Comparison of ENCODE assay signal across 9 mouse cellular contexts in genomic region chr4:106936741-106937140, GRCm38 (mm10). TPM values are rescaled to one million over a fixed set of nuclear protein-coding genes. Genes with fewer than 3 reads are reported as not detected.
DNase-seq lines count a peak whose midpoint lies in the region; ATAC-seq and TF ChIP-seq lines count a peak whose summit lies in the region.
"Had no signal": no experiment of that assay in that cellular context is flagged by ENCODE, and none has a peak within 500 bp of the region (broad histone marks: within the 10 kb centered on the region; RNA-seq: fewer than 3 reads in every experiment).

No protein-coding gene starts in this region.

- H3K9me3 ChIP-seq in kidney, embryonic 14.5 days (ENCODE audit: control insufficient read depth, low read length) = no peaks in the 10 kb centered on the region
- H3K9me3 ChIP-seq in embryonic facial prominence, embryonic 12.5 days = no peaks in the 10 kb centered on the region
- no peaks in the 10 kb centered on the region for H3K9me3 ChIP-seq in intestine, embryonic 16.5 days (ENCODE audit: control insufficient read depth, low read length)

- intact Hi-C loops in gastrocnemius, postnatal 36 days (cut with DNase I) = no loop called here

- DNase-seq in kidney, adult 2 months = no peak
- DNase-seq in neural tube, embryonic 10.5 days (ENCODE audit: extremely low spot score, low spot score) = peak; percentile 64
- DNase-seq in gastrocnemius, postnatal 36 days = no peak
- no peak for DNase-seq in urinary bladder, postnatal 36 days (ENCODE audit: low spot score in 2 of 2)
- DNase-seq in left cerebral cortex, adult 11 months (ENCODE audit: low spot score) = no peak

- peaks cover 42% of the 10 kb centered on the region for H3K36me3 ChIP-seq in kidney, embryonic 14.5 days (ENCODE audit: control insufficient read depth, insufficient read depth, low read length)
- no peaks in the 10 kb centered on the region for H3K36me3 ChIP-seq in kidney, adult 2 months (ENCODE audit: control insufficient read depth, insufficient read depth, low read length)
- H3K36me3 ChIP-seq in embryonic facial prominence, embryonic 12.5 days = peaks cover 55% of the 10 kb centered on the region
- H3K36me3 ChIP-seq in intestine, embryonic 16.5 days (ENCODE audit: control insufficient read depth, insufficient read depth, low read length) = no peaks in the 10 kb centered on the region

- no peak for TF ChIP-seq CTCF in kidney, adult 2 months (conservative IDR thresholded peaks at IDR 0.05; ENCODE audit: insufficient read depth, insufficient read length, low read depth, low read length)

- TF ChIP-seq POLR2A in kidney, adult 2 months (IDR thresholded peaks at IDR 0.05; ENCODE audit: low read depth, low read length) = no peak

- ATAC-seq in kidney, embryonic 14.5 days (ENCODE audit: low FRiP score, low TSS enrichment) = no peak
- no peak for ATAC-seq in embryonic facial prominence, embryonic 12.5 days (ENCODE audit: insufficient number of reproducible peaks, insufficient read depth, low FRiP score, low TSS enrichment)
- no peak for ATAC-seq in intestine, embryonic 16.5 days

- no peaks in the 10 kb centered on the region for H3K27me3 ChIP-seq in kidney, embryonic 14.5 days (ENCODE audit: control insufficient read depth, insufficient read depth, low read length)
- no peaks in the 10 kb centered on the region for H3K27me3 ChIP-seq in kidney, adult 2 months (replicated peaks; ENCODE audit: control insufficient read depth, insufficient read depth, low read length)
- H3K27me3 ChIP-seq in embryonic facial prominence, embryonic 12.5 days = no peaks in the 10 kb centered on the region
- no peaks in the 10 kb centered on the region for H3K27me3 ChIP-seq in intestine, embryonic 16.5 days (replicated peaks; ENCODE audit: control insufficient read depth, insufficient read depth, low read length)

- no peak overlapping the region for H3K4me2 ChIP-seq in kidney, embryonic 14.5 days (replicated peaks; ENCODE audit: low read depth, low read length)
- H3K4me2 ChIP-seq in embryonic facial prominence, embryonic 12.5 days (replicated peaks) = no peak overlapping the region
- H3K4me2 ChIP-seq in intestine, embryonic 16.5 days (ENCODE audit: low read depth, low read length) = no peak overlapping the region

- WGBS in kidney, embryonic 14.5 days = 29% methylated on average over 8 of the region's 8 CpGs
- 47% methylated on average over 8 of the region's 8 CpGs for WGBS in kidney, adult 2 months
- 24% methylated on average over 8 of the region's 8 CpGs for whole genome bisulfite sequencing in embryonic facial prominence, embryonic 12.5 days
- WGBS in intestine, embryonic 16.5 days = 41% methylated on average over 8 of the region's 8 CpGs

- no peak overlapping the region for H3K4me3 ChIP-seq in kidney, embryonic 14.5 days (ENCODE audit: low read length)
- H3K4me3 ChIP-seq in kidney, adult 2 months (ENCODE audit: insufficient read depth, low read depth, low read length) = no peak overlapping the region
- no peak overlapping the region for H3K4me3 ChIP-seq in embryonic facial prominence, embryonic 12.5 days
- H3K4me3 ChIP-seq in intestine, embryonic 16.5 days (ENCODE audit: low read length) = no peak overlapping the region
- H3K4me3 ChIP-seq: erythroblast, embryonic 14.5 days had no signal

- H3K27ac ChIP-seq in kidney, embryonic 14.5 days (ENCODE audit: low read depth, low read length) = peak overlapping the region; percentile 32
- H3K27ac ChIP-seq in kidney, adult 2 months (ENCODE audit: insufficient read depth, low read depth, low read length) = no peak overlapping the region
- peak overlapping the region; percentile 75 for H3K27ac ChIP-seq in embryonic facial prominence, embryonic 12.5 days
- H3K27ac ChIP-seq in intestine, embryonic 16.5 days (ENCODE audit: low read length) = peak overlapping the region; percentile 24; the same call in 1 of the 2 replicates

- peak overlapping the region; percentile 48 for H3K9ac ChIP-seq in kidney, embryonic 14.5 days (ENCODE audit: low read depth, low read length)
- peak overlapping the region; percentile 39 for H3K9ac ChIP-seq in embryonic facial prominence, embryonic 12.5 days
- H3K9ac ChIP-seq in intestine, embryonic 16.5 days (ENCODE audit: low read depth, low read length) = peak overlapping the region; percentile 24; the same call in 1 of the 2 replicates

- peaks cover 81% of the 10 kb centered on the region for H3K4me1 ChIP-seq in kidney, embryonic 14.5 days (ENCODE audit: control insufficient read depth, insufficient read depth, low read length)
- H3K4me1 ChIP-seq in kidney, adult 2 months (ENCODE audit: control insufficient read depth, insufficient read depth, low read length) = peaks cover 9% of the 10 kb centered on the region; the same call in 1 of the 2 replicates
- peaks cover 90% of the 10 kb centered on the region for H3K4me1 ChIP-seq in embryonic facial prominence, embryonic 12.5 days
- peaks cover 70% of the 10 kb centered on the region for H3K4me1 ChIP-seq in intestine, embryonic 16.5 days (ENCODE audit: control insufficient read depth, insufficient read depth, low read length)

RNA-seq across cellular contexts. Expression of gene Ssbp3, which starts 26.2 kb away (rescaled TPM):
- 81.5 and 118 TPM in 2 replicates for polyA plus RNA-seq in kidney, embryonic 14.5 days (2014; fragmentation: Nextera tagmentation; extraction: Ambion mirVana)
- polyA plus RNA-seq in kidney, adult 2 months (2012; rRNA removed) = 44.6 and 48.6 TPM in 2 replicates
- polyA plus RNA-seq in embryonic facial prominence, embryonic 12.5 days (2016; fragmentation: Nextera tagmentation; extraction: Ambion mirVana) = 275 and 279 TPM in 2 replicates
- 38.0 and 53.4 TPM in 2 replicates for polyA plus RNA-seq in intestine, embryonic 16.5 days (2015; fragmentation: Nextera tagmentation; extraction: Ambion mirVana)
- total RNA-seq in gastrocnemius, postnatal 36 days (2021) = 10 to 100 TPM; 21.3 to 25.6 TPM
